Mouse (Mus musculus): Measurements from ENCODE around the gene Pate2. TPM values are rescaled to one million over a fixed set of nuclear protein-coding genes. Genes with fewer than 3 reads are reported as not detected.

Gene Pate2
- 0.28 and 0.31 TPM in 2 replicates for polyA plus RNA-seq (2015; fragmentation: Nextera tagmentation; extraction: Ambion mirVana)

GRCm38 (mm10) chr9:35569571-35570534 is at the start of gene Pate2, which contains the start of gene Hyls1:
TSS of gene Pate2 (plus strand) at chr9:35570284.
TSS of gene Hyls1 (minus strand) at chr9:35570398.

GRCm38 (mm10) chr9:35558257-35559008 is 11.7 kb upstream of the Pate2 start, which contains the start of the genes Ddx25 and Pus3:
TSS of gene Ddx25 (minus strand) at chr9:35558528.
TSS of gene Pus3 (plus strand) at chr9:35558595.

GRCm38 (mm10) chr9:35611841-35612240 is 41.8 kb downstream of the Pate2 start, which contains the start of gene Pate4:
TSS of gene Pate4 (minus strand) at chr9:35611941.

GRCm38 (mm10) chr9:35648102-35648501 is 78.0 kb downstream of the Pate2 start, which contains the start of gene Pate3:
TSS of gene Pate3 (minus strand) at chr9:35648202.

DNA sequence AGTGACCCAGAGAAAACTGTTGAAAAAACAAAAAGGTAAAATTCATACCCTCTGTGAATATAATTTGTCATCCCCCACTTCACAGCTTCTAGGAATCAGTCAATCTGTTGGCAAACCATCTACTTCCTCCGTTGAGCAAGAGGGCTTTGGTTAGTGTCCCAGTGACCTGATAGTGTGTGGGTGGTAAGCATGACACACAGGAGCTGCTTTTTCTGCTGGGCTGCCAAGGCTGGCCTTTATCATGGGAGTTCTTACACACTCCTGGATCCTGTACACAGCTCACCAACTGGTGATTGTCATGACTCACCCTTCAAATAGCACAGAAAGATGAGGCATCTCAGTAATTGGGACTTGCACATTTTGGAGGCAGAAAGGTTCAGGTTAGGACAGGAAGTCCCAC is 116.9 kb downstream of the Pate2 start, which contains the start of gene Pate1:
Pate1 (minus strand) TSS at position 378 of the 400 bp plus-strand sequence.

Other genes with a start within 250 kb of the Pate2 start
- gene Cdon, start 149.2 kb upstream of the Pate2 start, polyA plus RNA-seq (2015; fragmentation: Nextera tagmentation; extraction: Ambion mirVana), result 3.1 and 3.9 TPM in 2 replicates
- gene Gm1113, start 52.0 kb upstream of the Pate2 start, polyA plus RNA-seq (2015; fragmentation: Nextera tagmentation; extraction: Ambion mirVana), result not detected in 2 replicates
- 0.17 and 0.27 TPM in 2 replicates for gene Ddx25, start 11.8 kb upstream of the Pate2 start, polyA plus RNA-seq (2015; fragmentation: Nextera tagmentation; extraction: Ambion mirVana)
- 8.0 and 8.3 TPM in 2 replicates for gene Pus3, start 11.7 kb upstream of the Pate2 start, polyA plus RNA-seq (2015; fragmentation: Nextera tagmentation; extraction: Ambion mirVana)
- 3.4 and 4.2 TPM in 2 replicates for gene Hyls1, start 114 bp downstream of the Pate2 start, polyA plus RNA-seq (2015; fragmentation: Nextera tagmentation; extraction: Ambion mirVana)
- not detected in 2 replicates for gene Pate4, start 41.7 kb downstream of the Pate2 start, polyA plus RNA-seq (2015; fragmentation: Nextera tagmentation; extraction: Ambion mirVana)
- not detected in 2 replicates for gene Pate3, start 77.9 kb downstream of the Pate2 start, polyA plus RNA-seq (2015; fragmentation: Nextera tagmentation; extraction: Ambion mirVana)
- not detected in 2 replicates for gene Pate1, start 117.1 kb downstream of the Pate2 start, polyA plus RNA-seq (2015; fragmentation: Nextera tagmentation; extraction: Ambion mirVana)
- not detected in 2 replicates for gene Gm17677, start 170.8 kb downstream of the Pate2 start, polyA plus RNA-seq (2015; fragmentation: Nextera tagmentation; extraction: Ambion mirVana)
- not detected in 2 replicates for gene Gm17727, start 207.8 kb downstream of the Pate2 start, polyA plus RNA-seq (2015; fragmentation: Nextera tagmentation; extraction: Ambion mirVana)
- gene Gm27235, start 219.8 kb downstream of the Pate2 start, polyA plus RNA-seq (2015; fragmentation: Nextera tagmentation; extraction: Ambion mirVana), result not detected in 2 replicates
- not detected in 2 replicates for gene D730048I06Rik, start 219.8 kb downstream of the Pate2 start, polyA plus RNA-seq (2015; fragmentation: Nextera tagmentation; extraction: Ambion mirVana)

Data from urinary bladder, postnatal 0 days (tissue).